Mouse (Mus musculus) MEL (cell line): ENCODE data around the gene Osbpl10. TPM values are rescaled to one million over a fixed set of nuclear protein-coding genes. Genes with fewer than 3 reads are reported as not detected.

ENCODE experiments used
- DNase-seq: peaks from one replicate; pipeline ENCODE4 v3.0.0; 2011; ENCODE audit warnings: low read depth, low spot score
- H3K27ac ChIP-seq: 2 replicates; pipeline ENCODE4 v1.5.1; 2012; ENCODE audit warnings: low read depth, mild to moderate bottlenecking, control low read depth, low read length, moderate library complexity; ENCODE audit not compliant: control insufficient read depth
- H3K27me3 ChIP-seq, 2 experiments: fragments of 150-350 bp in 1 of 2; sonication (generic) in 1 of 2; 2 replicates each; pipeline ENCODE4 v1.6.1; 2012; ENCODE audit warnings: low read length in 2 of 2, mild to moderate bottlenecking in 2 of 2, improper control_type of control experiment in 1 of 2, moderate library complexity in 1 of 2; ENCODE audit not compliant: insufficient read depth in 2 of 2, control insufficient read depth in 1 of 2
- H3K36me3 ChIP-seq, 2 experiments: 2 replicates each; pipeline ENCODE4 v1.6.1; 2012 to 2014; ENCODE audit warnings: low read length in 2 of 2, improper control_type of control experiment in 1 of 2, inconsistent platforms in 1 of 2, mild to moderate bottlenecking in 1 of 2; ENCODE audit not compliant: insufficient read depth in 2 of 2, control insufficient read depth in 1 of 2
- H3K4me1 ChIP-seq, 2 experiments: fragments of 150-350 bp in 1 of 2; sonication (generic) in 1 of 2; 2 replicates each; pipeline ENCODE4 v1.6.1; 2012; ENCODE audit warnings: low read length in 2 of 2, improper control_type of control experiment in 1 of 2, mild to moderate bottlenecking in 1 of 2; ENCODE audit not compliant: insufficient read depth in 2 of 2, control insufficient read depth in 1 of 2
- H3K4me3 ChIP-seq, 2 experiments: fragments of 150-350 bp in 1 of 2; sonication (generic) in 1 of 2; 2 replicates each; pipeline ENCODE4 v1.5.1; 2012; ENCODE audit warnings: low read depth in 2 of 2, low read length in 2 of 2, mild to moderate bottlenecking in 2 of 2, moderate library complexity in 2 of 2, control low read depth in 1 of 2, improper control_type of control experiment in 1 of 2; ENCODE audit not compliant: control insufficient read depth in 1 of 2, insufficient read depth in 1 of 2
- H3K79me2 ChIP-seq: 2 replicates; pipeline ENCODE4 v1.6.1; 2012; ENCODE audit warnings: mild to moderate bottlenecking, low read length, moderate library complexity; ENCODE audit not compliant: control insufficient read depth, poor library complexity, insufficient read depth
- H3K9ac ChIP-seq: 2 replicates; pipeline ENCODE4 v1.6.1; 2012; ENCODE audit warnings: low read depth, mild to moderate bottlenecking, control low read depth, low read length, moderate library complexity; ENCODE audit not compliant: control insufficient read depth, poor library complexity, severe bottlenecking
- H3K9me3 ChIP-seq: fragments of 150-350 bp; sonication (generic); replicated peaks from 2 replicates; pipeline ENCODE4 v1.6.1; 2012; ENCODE audit warnings: mild to moderate bottlenecking, low read length, improper control_type of control experiment, moderate library complexity; ENCODE audit not compliant: insufficient read depth
- ELF1 ChIP-seq: IDR thresholded peaks from 2 replicates; pipeline ENCODE4 v1.6.1; 2014; ENCODE audit warnings: low read depth, mild to moderate bottlenecking, inconsistent platforms, low read length, improper control_type of control experiment, moderate library complexity
- EP300 ChIP-seq, 2 experiments: IDR thresholded peaks; 2 replicates each; pipeline ENCODE4 v1.6.1; 2011; ENCODE audit warnings: improper control_type of control experiment in 2 of 2, low read length in 2 of 2, low read depth in 1 of 2, mild to moderate bottlenecking in 1 of 2
- GABPA ChIP-seq: IDR thresholded peaks from 2 replicates; pipeline ENCODE4 v1.6.1; 2012; ENCODE audit warnings: low read depth, mild to moderate bottlenecking, inconsistent platforms, low read length, improper control_type of control experiment, moderate library complexity
- GATA1 ChIP-seq: IDR thresholded peaks from 2 replicates; pipeline ENCODE4 v1.6.1; 2011; ENCODE audit warnings: low read depth, low read length, improper control_type of control experiment
- HCFC1 ChIP-seq: IDR thresholded peaks from 2 replicates; pipeline ENCODE4 v1.6.1; 2012; ENCODE audit warnings: low read depth, mild to moderate bottlenecking, inconsistent platforms, low read length, improper control_type of control experiment, moderate library complexity
- JUND ChIP-seq: IDR thresholded peaks from 2 replicates; pipeline ENCODE4 v1.6.1; 2011; ENCODE audit warnings: low read depth, mild to moderate bottlenecking, improper control_type of control experiment, low read length
- KAT2A ChIP-seq: conservative IDR thresholded peaks from 2 replicates; pipeline ENCODE4 v1.6.1; 2012; ENCODE audit warnings: low read depth, low read length, improper control_type of control experiment, inconsistent platforms
- MAFK ChIP-seq: IDR thresholded peaks from 2 replicates; pipeline ENCODE4 v1.6.1; 2011; ENCODE audit warnings: low read depth, mild to moderate bottlenecking, low read length, improper control_type of control experiment, borderline replicate concordance
- MAX ChIP-seq: IDR thresholded peaks from 2 replicates; pipeline ENCODE4 v1.6.1; 2011; ENCODE audit warnings: low read length, improper control_type of control experiment
- MAZ ChIP-seq: IDR thresholded peaks from 2 replicates; pipeline ENCODE4 v1.6.1; 2012; ENCODE audit warnings: low read depth, mild to moderate bottlenecking, inconsistent platforms, low read length, improper control_type of control experiment
- MEF2A ChIP-seq: IDR thresholded peaks from 2 replicates; pipeline ENCODE4 v1.6.1; 2014; ENCODE audit warnings: low read depth, mild to moderate bottlenecking, inconsistent platforms, low read length, improper control_type of control experiment; ENCODE audit not compliant: poor library complexity, insufficient replicate concordance, severe bottlenecking; ENCODE audit errors: extremely low read depth
- MYC ChIP-seq: IDR thresholded peaks from 2 replicates; pipeline ENCODE4 v1.6.1; 2011; ENCODE audit warnings: low read depth, mild to moderate bottlenecking, low read length, improper control_type of control experiment, moderate library complexity
- NELFE ChIP-seq: IDR thresholded peaks from 2 replicates; pipeline ENCODE4 v1.6.1; 2011; ENCODE audit warnings: low read depth, low read length, improper control_type of control experiment
- POLR2A ChIP-seq, 2 experiments: IDR thresholded peaks; 2 replicates each; pipeline ENCODE4 v1.6.1; 2011 to 2012; ENCODE audit warnings: low read length in 2 of 2, mild to moderate bottlenecking in 2 of 2, control low read depth in 1 of 2, improper control_type of control experiment in 1 of 2, low read depth in 1 of 2, moderate library complexity in 1 of 2; ENCODE audit not compliant: control insufficient read depth in 1 of 2, insufficient read depth in 1 of 2, poor library complexity in 1 of 2
- POLR2AphosphoS2 ChIP-seq: IDR thresholded peaks from 2 replicates; pipeline ENCODE4 v1.6.1; 2011; ENCODE audit warnings: low read length, improper control_type of control experiment
- POLR2AphosphoS5 ChIP-seq: IDR thresholded peaks from 2 replicates; pipeline ENCODE4 v1.6.1; 2012; ENCODE audit warnings: low read depth, borderline replicate concordance, mild to moderate bottlenecking, inconsistent platforms, low read length, moderate library complexity, mixed read lengths
- RCOR1 ChIP-seq: IDR thresholded peaks from 2 replicates; pipeline ENCODE4 v1.6.1; 2012; ENCODE audit warnings: low read depth, mild to moderate bottlenecking, inconsistent platforms, low read length, improper control_type of control experiment
- SIN3A ChIP-seq: IDR thresholded peaks from 2 replicates; pipeline ENCODE4 v1.6.1; 2012; ENCODE audit warnings: low read length, improper control_type of control experiment, inconsistent platforms
- SMC3 ChIP-seq: IDR thresholded peaks from 2 replicates; pipeline ENCODE4 v1.6.1; 2011; ENCODE audit warnings: low read depth, low read length, improper control_type of control experiment
- TAL1 ChIP-seq: IDR thresholded peaks from 2 replicates; pipeline ENCODE4 v1.6.1; 2012; ENCODE audit warnings: mild to moderate bottlenecking, inconsistent platforms, low read length, moderate library complexity, mixed read lengths
- TCF12 ChIP-seq: IDR thresholded peaks from 2 replicates; pipeline ENCODE4 v1.6.1; 2014; ENCODE audit warnings: low read depth, mild to moderate bottlenecking, inconsistent platforms, low read length, improper control_type of control experiment, moderate library complexity
- UBTF ChIP-seq: IDR thresholded peaks from 2 replicates; pipeline ENCODE4 v1.6.1; 2012; ENCODE audit warnings: low read depth, mild to moderate bottlenecking, inconsistent platforms, low read length, improper control_type of control experiment, moderate library complexity, borderline replicate concordance; ENCODE audit not compliant: insufficient read depth
- USF1 ChIP-seq: IDR thresholded peaks from 2 replicates; pipeline ENCODE4 v1.6.1; 2014; ENCODE audit warnings: low read depth, mild to moderate bottlenecking, inconsistent platforms, low read length, improper control_type of control experiment, moderate library complexity
- USF2 ChIP-seq, 2 experiments: IDR thresholded peaks; 2 replicates each; pipeline ENCODE4 v1.6.1; 2011 to 2012; ENCODE audit warnings: improper control_type of control experiment in 2 of 2, low read length in 2 of 2, borderline replicate concordance in 1 of 2, inconsistent platforms in 1 of 2, low read depth in 1 of 2, mild to moderate bottlenecking in 1 of 2; ENCODE audit not compliant: insufficient read depth in 1 of 2
- ZC3H11A ChIP-seq: IDR thresholded peaks from 2 replicates; pipeline ENCODE4 v1.6.1; 2012; ENCODE audit warnings: low read depth, mild to moderate bottlenecking, inconsistent platforms, low read length, improper control_type of control experiment
- ZNF384 ChIP-seq: IDR thresholded peaks from 2 replicates; pipeline ENCODE4 v1.6.1; 2012; ENCODE audit warnings: low read depth, mild to moderate bottlenecking, inconsistent platforms, low read length, improper control_type of control experiment
- polyA plus RNA-seq, 2 experiments: library from polyadenylated mRNA; stranded (reverse) in 1 of 2; unstranded in 1 of 2; fragments of >175 nt in 1 of 2; fragments of >200 nt in 1 of 2; gene quantifications; 2 replicates each; pipeline versions ENCODE4 v1.2.1 to v1.2.4; 2012; ENCODE audit warnings: low replicate concordance in 2 of 2, low read depth in 1 of 2; ENCODE audit not compliant: insufficient read length in 2 of 2, insufficient read depth in 1 of 2, missing spikeins in 1 of 2
- total RNA-seq: library from RNA; depleted of rRNA; stranded (reverse); fragments of 300-350 nt; gene quantifications from 2 replicates; pipeline ENCODE4 v1.2.3, GENCODE M21; 2012

The Osbpl10 gene
- total and polyA plus RNA-seq, 3 experiments = not detected

GRCm38 (mm10) chr9:115234561-115234960 lies 256.2 kb downstream of the Osbpl10 start:
- no peaks in the 10 kb centered on the region for H3K27me3 ChIP-seq
- no peak overlapping the region for H3K4me3 ChIP-seq
- DNase-seq = no peak
- H3K9me3 ChIP-seq = no peaks in the 10 kb centered on the region
- H3K4me1 ChIP-seq = no peaks in the 10 kb centered on the region; a peak in 1 of 4 replicates
- H3K27ac ChIP-seq = no peak overlapping the region
- H3K9ac ChIP-seq = no peak overlapping the region
- TF ChIP-seq JUND (no peak), EP300 (IDR thresholded peaks at IDR 0.05; ENCODE audit: low read depth in 1 of 2, low read length in 2 of 2) (no peak), GABPA (no peak), KAT2A (no peak), MEF2A (no peak)
- H3K36me3 ChIP-seq = no peaks in the 10 kb centered on the region
- H3K79me2 ChIP-seq = no peaks in the 10 kb centered on the region

- H3K4me3 ChIP-seq = no peak overlapping the region
- H3K27ac ChIP-seq = no peak overlapping the region
These were observed 258.0 kb downstream of the Osbpl10 start for GRCm38 (mm10) chr9:115236352-115236841.

GRCm38 (mm10) chr9:115237943-115238342 lies 259.6 kb downstream of the Osbpl10 start:
- no peak for DNase-seq
- no peak for TF ChIP-seq EP300 (IDR thresholded peaks at IDR 0.05; ENCODE audit: low read depth in 1 of 2, low read length in 2 of 2)
- TF ChIP-seq MAX = no peak
- TF ChIP-seq ZC3H11A = no peak
- no peak for TF ChIP-seq MYC
- no peak for TF ChIP-seq TAL1
- no peak for TF ChIP-seq HCFC1
- no peak for TF ChIP-seq TCF12
- TF ChIP-seq MAZ = no peak
- TF ChIP-seq ELF1 = no peak
- TF ChIP-seq MAFK = no peak
- no peak for TF ChIP-seq KAT2A
- no peak for TF ChIP-seq POLR2AphosphoS5
- TF ChIP-seq UBTF = no peak
- no peak for TF ChIP-seq POLR2A (IDR thresholded peaks at IDR 0.05; ENCODE audit: control insufficient read depth in 1 of 2, insufficient read depth in 1 of 2, low read depth in 1 of 2, low read length in 2 of 2, poor library complexity in 1 of 2)
- no peak for TF ChIP-seq SMC3
- TF ChIP-seq USF1 = no peak

More at GRCm38 (mm10) chr9:115236352-115236841, 258.0 kb downstream of the Osbpl10 start:
- Histone ChIP-seq H3K36me3 (no peaks in the 10 kb centered on the region), H3K9ac (no peak overlapping the region), H3K27me3 (no peaks in the 10 kb centered on the region), H3K4me1 (no peaks in the 10 kb centered on the region; a peak in 1 of 4 replicates), H3K9me3 (no peaks in the 10 kb centered on the region), H3K79me2 (no peaks in the 10 kb centered on the region)
- DNase-seq = no peak
- TF ChIP-seq MYC (no peak), POLR2AphosphoS5 (no peak), JUND (no peak), TAL1 (no peak), UBTF (no peak), RCOR1 (no peak), SIN3A (no peak), KAT2A (no peak), MAZ (no peak), POLR2A (IDR thresholded peaks at IDR 0.05; ENCODE audit: control insufficient read depth in 1 of 2, insufficient read depth in 1 of 2, low read depth in 1 of 2, low read length in 2 of 2, poor library complexity in 1 of 2) (no peak), POLR2AphosphoS2 (no peak), NELFE (no peak), ZNF384 (no peak), USF2 (IDR thresholded peaks at IDR 0.05; ENCODE audit: borderline replicate concordance in 1 of 2, insufficient read depth in 1 of 2, low read depth in 1 of 2, low read length in 2 of 2) (no peak), MAFK (no peak), USF1 (no peak), GATA1 (no peak), TCF12 (no peak)

More at GRCm38 (mm10) chr9:115237943-115238342, 259.6 kb downstream of the Osbpl10 start:
- Histone ChIP-seq H3K36me3 (peaks cover 0 to 7% of the 10 kb centered on the region in 2 experiments; a peak in 2 of 4 replicates), H3K79me2 (no peaks in the 10 kb centered on the region), H3K9me3 (no peaks in the 10 kb centered on the region), H3K9ac (no peak overlapping the region), H3K4me3 (no peak overlapping the region), H3K4me1 (no peaks in the 10 kb centered on the region; a peak in 1 of 4 replicates), H3K27ac (no peak overlapping the region), H3K27me3 (no peaks in the 10 kb centered on the region)
